Mouse (Mus musculus) erythroblast, embryonic 14.5 days (primary cell): ENCODE data around the gene En2.

Experiments
- GATA1 ChIP-seq: IDR thresholded peaks from 2 replicates; pipeline ENCODE4 v1.6.1; 2012; ENCODE audit warnings: low read length, inconsistent platforms, mixed read lengths
- TAL1 ChIP-seq: IDR thresholded peaks from 3 replicates; pipeline ENCODE4 v1.6.1; 2012; ENCODE audit warnings: low read length, inconsistent platforms, mixed read lengths

- no peak for TF ChIP-seq TAL1
- no peak for TF ChIP-seq GATA1
These were observed 17.0 kb upstream of the En2 start for GRCm38 (mm10) chr5:28148473-28148872.
